Mouse (Mus musculus): ENCODE data around the gene Dnase1l3.

DNA sequence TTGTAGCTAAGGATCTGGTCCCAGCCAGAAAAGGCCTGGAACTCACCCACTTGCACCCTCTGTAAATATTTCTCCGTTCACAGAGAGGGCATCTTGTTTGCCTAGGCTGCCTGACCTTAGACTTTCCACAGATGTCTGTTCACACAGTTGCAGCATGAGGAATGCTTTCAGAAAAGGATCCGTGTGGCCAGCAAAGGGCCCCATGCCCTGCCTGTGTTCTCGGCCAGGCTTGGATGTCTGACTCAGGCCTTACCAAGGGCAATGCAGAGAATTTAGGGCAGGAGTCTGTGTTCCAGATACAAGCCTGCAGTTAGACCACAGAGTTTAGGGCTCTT lies 50.6 kb downstream of the Dnase1l3 start:
- no peak for TF ChIP-seq CTCF (IDR thresholded peaks at IDR 0.05; ENCODE audit: low read depth)
- no peak for TF ChIP-seq EP300 (IDR thresholded peaks at IDR 0.05; ENCODE audit: low read depth)
